Mouse (Mus musculus): ENCODE measurements at regions not wholly inside any gene's neighbourhood (a gene's known extent, or its start where the extent isn't known, plus 50 kb on each side); places are given as distances from the start of the nearest gene placed in this dataset.

GRCm38 (mm10) chr8:42614077-42614476, 527.2 kb downstream of the Triml1 start:
- DNase-seq: peak; percentile 7

- DNase-seq: no peak
These were observed 544.6 kb downstream of the Triml1 start for GRCm38 (mm10) chr8:42596639-42597038.
